Mouse (Mus musculus): Measurements from ENCODE around the gene Bglap2.

DNA sequence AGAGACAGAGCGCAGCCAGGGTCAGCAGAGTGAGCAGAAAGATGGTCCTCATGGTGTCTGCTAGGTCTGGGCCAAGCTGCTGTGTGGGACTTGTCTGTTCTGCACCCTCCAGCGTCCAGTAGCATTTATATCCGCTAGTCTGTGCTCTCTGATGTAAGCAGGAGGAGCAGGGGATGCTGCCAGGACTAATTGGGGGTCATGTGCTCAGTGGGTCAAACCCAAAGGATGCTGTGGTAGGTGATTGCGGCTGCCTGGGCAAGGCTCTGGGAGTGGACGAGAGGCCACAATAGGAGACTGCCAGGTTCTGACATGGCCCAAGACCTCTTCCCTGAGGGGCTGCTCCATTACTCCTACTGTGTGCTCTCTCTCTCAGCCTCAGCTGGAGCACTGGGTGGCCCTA lies 5.9 kb upstream of the Bglap2 start, which contains the start of gene Bglap:
- TF ChIP-seq CTCF (IDR thresholded peaks at IDR 0.05; ENCODE audit: low read depth) (no peak), EP300 (IDR thresholded peaks at IDR 0.05; ENCODE audit: low read depth) (no peak)

Data from liver, postnatal 0 days (tissue).